Mouse (Mus musculus) adrenal gland, adult 10 weeks (tissue): Measurements from ENCODE around the gene Cebpb. TPM values are rescaled to one million over a fixed set of nuclear protein-coding genes. Genes with fewer than 3 reads are reported as not detected.

Experiments
- polyA plus RNA-seq: library from polyadenylated mRNA; stranded (reverse); fragments of 350-450 nt; fragmentation: Illumina TruSeq; extraction: RNeasy Lipid Tissue Mini Kit (QIAGEN cat#74804); gene quantifications from one replicate; pipeline ENCODE4 v1.2.3, GENCODE M21; 2014; ENCODE audit warnings: low read depth, low replicate concordance

The Cebpb gene
- polyA plus RNA-seq = 96.5 TPM

GRCm38 (mm10) chr2:167688498-167689451 lies at the start of gene Cebpb:
Cebpb (plus strand) TSS chr2:167688915.

GRCm38 (mm10) chr2:167661270-167662203 lies 27.2 kb upstream of the Cebpb start, which contains the start of gene Gm20431:
Gm20431 (minus strand) TSS chr2:167661496.

GRCm38 (mm10) chr2:167689501-167690218 lies 945 bp downstream of the Cebpb start, which contains the start of gene Tmem189:
Tmem189 (minus strand) TSS chr2:167689822.

Other genes with a start within 250 kb of the Cebpb start
- 22.4 TPM for gene Rnf114, start 196.3 kb upstream of the Cebpb start, polyA plus RNA-seq
- 5.5 TPM for gene Spata2, start 196.0 kb upstream of the Cebpb start, polyA plus RNA-seq
- gene Snai1, start 150.7 kb upstream of the Cebpb start, polyA plus RNA-seq = 0.47 TPM
- gene Ube2v1, start 56.8 kb upstream of the Cebpb start, polyA plus RNA-seq = 83.5 TPM
- gene Gm20431, start 27.4 kb upstream of the Cebpb start, polyA plus RNA-seq = not detected
- gene Tmem189, start 907 bp downstream of the Cebpb start, polyA plus RNA-seq = 6.0 TPM
- gene Ptpn1, start 243.1 kb downstream of the Cebpb start, polyA plus RNA-seq = 38.7 TPM